Mouse (Mus musculus) myocyte (in vitro differentiated cells): Measurements from ENCODE around the gene Ttc39b. TPM values are rescaled to one million over a fixed set of nuclear protein-coding genes. Genes with fewer than 3 reads are reported as not detected.

Experiments used
- H3K27me3 ChIP-seq: one replicate; pipeline ENCODE4 v1.6.1; 2011; ENCODE audit not compliant: control insufficient read depth, insufficient read depth, insufficient read length
- H3K36me3 ChIP-seq: one replicate; pipeline ENCODE4 v1.6.1; 2011; ENCODE audit not compliant: control insufficient read depth, insufficient read depth
- H3K4me2 ChIP-seq: one replicate; pipeline ENCODE4 v1.6.1; 2011; ENCODE audit warnings: low read depth, control low read depth
- H3K4me3 ChIP-seq: one replicate; pipeline ENCODE4 v1.5.1; 2011; ENCODE audit warnings: mild to moderate bottlenecking, control low read depth, moderate library complexity
- H3K79me2 ChIP-seq: one replicate; pipeline ENCODE4 v1.6.1; 2011; ENCODE audit not compliant: control insufficient read depth, insufficient read depth
- H3ac ChIP-seq: one replicate; pipeline ENCODE4 v1.6.1; 2011; ENCODE audit not compliant: control insufficient read depth, insufficient read length
- CEBPB ChIP-seq: IDR thresholded peaks from 2 replicates; pipeline ENCODE4 v1.6.1; 2011; ENCODE audit warnings: mild to moderate bottlenecking, moderate library complexity; ENCODE audit not compliant: poor library complexity, insufficient read depth, severe bottlenecking
- E2F4 ChIP-seq: IDR thresholded peaks from one replicate; pipeline ENCODE4 v1.6.1; 2011; ENCODE audit warnings: mild to moderate bottlenecking, control low read depth, moderate library complexity; ENCODE audit not compliant: insufficient read depth
- MAX ChIP-seq: IDR thresholded peaks from one replicate; pipeline ENCODE4 v1.6.1; 2011; ENCODE audit warnings: low read depth, mild to moderate bottlenecking, control low read depth
- MYOD1 ChIP-seq, 3 experiments: IDR thresholded peaks; one replicate each; pipeline ENCODE4 v1.6.1; 2011; ENCODE audit warnings: control low read depth in 2 of 3, low read depth in 2 of 3, mild to moderate bottlenecking in 2 of 3, moderate library complexity in 1 of 3; ENCODE audit not compliant: insufficient read length in 2 of 3, control insufficient read depth in 1 of 3
- MYOG ChIP-seq, 3 experiments: IDR thresholded peaks; one replicate each; pipeline ENCODE4 v1.6.1; 2011; ENCODE audit warnings: control low read depth in 2 of 3, low read depth in 2 of 3, mild to moderate bottlenecking in 2 of 3; ENCODE audit not compliant: insufficient read length in 2 of 3, control insufficient read depth in 1 of 3, insufficient read depth in 1 of 3
- POLR2A ChIP-seq: IDR thresholded peaks from one replicate; pipeline ENCODE4 v1.6.1; 2011; ENCODE audit warnings: low read depth, mild to moderate bottlenecking, control low read depth, moderate library complexity; ENCODE audit not compliant: insufficient read length
- POLR2AphosphoS2 ChIP-seq: IDR thresholded peaks from one replicate; pipeline ENCODE4 v1.6.1; 2011; ENCODE audit warnings: low read depth, control low read depth; ENCODE audit not compliant: insufficient read length
- REST ChIP-seq: IDR thresholded peaks from one replicate; pipeline ENCODE4 v1.6.1; 2011; ENCODE audit warnings: mild to moderate bottlenecking, control low read depth, moderate library complexity; ENCODE audit not compliant: insufficient read depth, insufficient read length
- SRF ChIP-seq: IDR thresholded peaks from one replicate; pipeline ENCODE4 v1.6.1; 2011; ENCODE audit warnings: low read depth; ENCODE audit not compliant: control insufficient read depth, insufficient read length
- TCF12 ChIP-seq: IDR thresholded peaks from one replicate; pipeline ENCODE4 v1.6.1; 2011; ENCODE audit warnings: mild to moderate bottlenecking, control low read depth; ENCODE audit not compliant: poor library complexity, insufficient read depth, severe bottlenecking
- TCF3 ChIP-seq: IDR thresholded peaks from one replicate; pipeline ENCODE4 v1.6.1; 2011; ENCODE audit warnings: low read depth, control low read depth; ENCODE audit not compliant: insufficient read length
- USF1 ChIP-seq: IDR thresholded peaks from one replicate; pipeline ENCODE4 v1.6.1; 2011; ENCODE audit warnings: low read depth, mild to moderate bottlenecking, control low read depth, moderate library complexity
- polyA plus RNA-seq: library from polyadenylated mRNA; unstranded; fragments of >200 nt; fragmentation: generic; extraction: Trizol; gene quantifications from one replicate; pipeline ENCODE4 v1.2.1, GENCODE M21; 2012; ENCODE audit warnings: missing spikeins

Ttc39b gene
- polyA plus RNA-seq, 1 experiment, result 19.3 TPM

DNA sequence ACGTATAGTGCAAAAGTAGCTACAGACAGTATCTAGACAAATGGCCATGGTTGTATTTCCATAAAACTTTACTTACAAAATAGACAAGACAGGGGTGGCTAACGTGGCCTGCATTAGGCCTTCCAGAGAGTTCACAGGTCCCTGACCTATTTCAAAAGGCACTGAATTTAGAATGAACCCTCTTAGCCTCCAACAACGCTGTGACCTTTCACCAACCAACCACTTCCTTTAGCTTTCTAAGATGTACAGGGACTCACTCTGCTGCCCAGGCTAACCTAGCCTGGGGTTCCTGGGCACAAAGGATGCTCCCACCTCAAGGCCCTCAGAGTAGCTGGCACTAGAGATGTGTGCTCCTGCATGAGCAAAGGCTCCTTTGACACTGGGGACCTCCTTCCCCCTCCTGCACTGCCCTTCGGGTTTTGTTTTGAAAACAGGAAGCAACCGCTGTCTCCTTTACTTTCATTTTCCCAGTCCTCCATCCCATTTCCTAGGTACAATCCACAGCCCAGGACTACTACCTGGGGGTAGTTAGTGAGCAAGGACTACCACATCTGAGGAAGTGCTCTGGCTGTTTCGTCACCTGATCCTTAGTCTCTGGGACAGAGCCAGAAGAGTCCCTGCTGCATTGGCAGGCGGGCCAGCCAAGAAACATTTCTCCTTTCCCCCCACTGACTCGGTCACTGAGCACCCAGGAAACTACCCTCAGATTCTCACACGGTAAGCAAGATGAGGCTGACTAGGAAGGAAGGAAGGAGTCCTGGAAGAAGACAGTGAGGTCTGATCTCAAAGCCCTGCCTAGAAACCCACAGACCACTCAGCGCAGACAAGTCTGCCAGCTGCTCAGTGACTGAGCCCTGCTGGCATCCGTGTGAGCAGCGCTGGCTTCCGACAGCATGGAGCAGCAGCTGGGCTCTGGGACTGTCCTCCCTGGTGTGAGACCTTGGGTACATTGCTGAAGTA lies 8.9 kb downstream of the Ttc39b start:
- no peak overlapping the region for H3ac ChIP-seq
- peak; percentile 48 for TF ChIP-seq POLR2A
- peak; percentile 84 for TF ChIP-seq TCF3
- no peak for TF ChIP-seq REST
- TF ChIP-seq MYOD1 (IDR thresholded peaks at IDR 0.05; ENCODE audit: control insufficient read depth in 1 of 3, insufficient read length in 2 of 3, low read depth in 2 of 3), result peak; percentile 70 to 97 (median 96)
- TF ChIP-seq E2F4, result no peak
- no peak for TF ChIP-seq MAX
- peak; percentile 75 for TF ChIP-seq TCF12
- no peak for TF ChIP-seq USF1
- peak; percentile 87 to 99 (median 96) for TF ChIP-seq MYOG (IDR thresholded peaks at IDR 0.05; ENCODE audit: control insufficient read depth in 1 of 3, insufficient read depth in 1 of 3, insufficient read length in 2 of 3, low read depth in 2 of 3)
- H3K4me3 ChIP-seq, result peak overlapping the region; percentile 16
- peak overlapping the region; percentile 99 for H3K4me2 ChIP-seq
- H3K27me3 ChIP-seq, result no peaks in the 10 kb centered on the region
- peaks cover 5% of the 10 kb centered on the region for H3K36me3 ChIP-seq
- H3K79me2 ChIP-seq, result peaks cover 99% of the 10 kb centered on the region

DNA sequence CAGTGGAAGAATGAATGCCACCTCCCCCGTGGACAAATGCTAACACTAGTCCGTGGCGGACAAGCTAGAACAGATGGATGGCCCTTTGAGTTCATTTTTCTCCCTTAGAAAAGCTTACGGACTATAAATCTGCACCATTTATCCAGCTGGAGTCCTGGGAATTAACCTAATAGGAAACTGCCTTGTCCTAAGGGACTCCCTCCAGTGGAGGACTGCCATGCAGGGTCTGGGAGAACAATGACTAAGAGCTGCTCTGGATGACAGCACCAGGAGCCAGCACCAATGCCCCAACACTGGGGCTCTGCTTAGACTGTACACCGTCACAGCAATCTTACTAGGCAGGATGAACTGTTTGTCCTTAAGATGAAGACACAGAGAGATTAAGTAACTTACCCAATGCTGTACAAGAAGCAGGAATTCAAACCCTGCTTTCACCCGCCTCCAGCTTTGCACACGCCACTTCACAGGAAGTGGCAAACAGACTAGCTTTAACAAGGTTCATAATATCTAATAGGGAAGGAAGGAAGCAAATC lies 9.7 kb downstream of the Ttc39b start:
- Histone ChIP-seq H3K4me2 (peak overlapping the region; percentile 99), H3K27me3 (no peaks in the 10 kb centered on the region), H3ac (no peak overlapping the region), H3K79me2 (peaks cover 95% of the 10 kb centered on the region), H3K36me3 (peaks cover 5% of the 10 kb centered on the region), H3K4me3 (peak overlapping the region; percentile 16)
- no peak for TF ChIP-seq POLR2A
- TF ChIP-seq SRF, result no peak
- TF ChIP-seq TCF12, result no peak
- TF ChIP-seq MYOD1 (IDR thresholded peaks at IDR 0.05; ENCODE audit: control insufficient read depth in 1 of 3, insufficient read length in 2 of 3, low read depth in 2 of 3), result no peak

DNA sequence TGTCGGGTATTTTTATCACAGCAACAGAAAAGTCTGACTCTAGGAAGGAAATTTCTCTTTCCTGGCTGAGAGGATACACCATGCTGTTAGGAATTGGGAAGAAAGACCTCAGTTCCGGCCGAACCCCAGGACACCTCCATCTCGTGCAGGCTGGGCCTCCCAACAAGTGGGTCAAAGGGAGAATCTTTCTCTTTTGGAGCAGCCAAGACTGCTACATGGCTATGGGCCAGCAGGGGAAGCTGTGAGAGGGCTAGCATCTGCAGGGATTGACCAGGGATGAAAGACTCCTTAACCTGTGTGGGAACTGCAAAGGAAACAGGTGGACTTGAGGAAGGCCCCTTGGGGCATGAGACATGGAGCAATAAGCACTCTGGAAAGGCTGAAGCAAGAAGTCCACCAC lies 11.7 kb downstream of the Ttc39b start:
- TF ChIP-seq TCF12, result no peak
- no peak for TF ChIP-seq SRF
- TF ChIP-seq POLR2AphosphoS2, result no peak
- no peak for TF ChIP-seq MYOD1 (IDR thresholded peaks at IDR 0.05; ENCODE audit: control insufficient read depth in 1 of 3, insufficient read length in 2 of 3, low read depth in 2 of 3)
- TF ChIP-seq CEBPB, result no peak
- TF ChIP-seq MYOG (IDR thresholded peaks at IDR 0.05; ENCODE audit: control insufficient read depth in 1 of 3, insufficient read depth in 1 of 3, insufficient read length in 2 of 3, low read depth in 2 of 3), result no peak

GRCm38 (mm10) chr4:83311481-83311880 lies 12.6 kb downstream of the Ttc39b start:
- no peak overlapping the region for H3K4me2 ChIP-seq
- H3K27me3 ChIP-seq, result no peaks in the 10 kb centered on the region
- H3K4me3 ChIP-seq, result no peak overlapping the region
- no peak for TF ChIP-seq MAX
- no peak for TF ChIP-seq TCF3
- TF ChIP-seq TCF12, result no peak
- TF ChIP-seq SRF, result no peak
- no peak for TF ChIP-seq E2F4
- no peak for TF ChIP-seq REST
- no peak for TF ChIP-seq CEBPB
- TF ChIP-seq USF1, result no peak
- no peak for TF ChIP-seq MYOD1 (IDR thresholded peaks at IDR 0.05; ENCODE audit: control insufficient read depth in 1 of 3, insufficient read length in 2 of 3, low read depth in 2 of 3)
- no peak for TF ChIP-seq POLR2AphosphoS2
- TF ChIP-seq MYOG (IDR thresholded peaks at IDR 0.05; ENCODE audit: control insufficient read depth in 1 of 3, insufficient read depth in 1 of 3, insufficient read length in 2 of 3, low read depth in 2 of 3), result no peak
- peaks cover 5% of the 10 kb centered on the region for H3K36me3 ChIP-seq
- peaks cover 90% of the 10 kb centered on the region for H3K79me2 ChIP-seq
- H3ac ChIP-seq, result no peak overlapping the region

More for the DNA sequence above, 11.7 kb downstream of the Ttc39b start:
- Histone ChIP-seq H3K36me3 (peaks cover 5% of the 10 kb centered on the region), H3K4me2 (no peak overlapping the region), H3K4me3 (no peak overlapping the region), H3K27me3 (no peaks in the 10 kb centered on the region), H3K79me2 (peaks cover 90% of the 10 kb centered on the region), H3ac (no peak overlapping the region)

DNA sequence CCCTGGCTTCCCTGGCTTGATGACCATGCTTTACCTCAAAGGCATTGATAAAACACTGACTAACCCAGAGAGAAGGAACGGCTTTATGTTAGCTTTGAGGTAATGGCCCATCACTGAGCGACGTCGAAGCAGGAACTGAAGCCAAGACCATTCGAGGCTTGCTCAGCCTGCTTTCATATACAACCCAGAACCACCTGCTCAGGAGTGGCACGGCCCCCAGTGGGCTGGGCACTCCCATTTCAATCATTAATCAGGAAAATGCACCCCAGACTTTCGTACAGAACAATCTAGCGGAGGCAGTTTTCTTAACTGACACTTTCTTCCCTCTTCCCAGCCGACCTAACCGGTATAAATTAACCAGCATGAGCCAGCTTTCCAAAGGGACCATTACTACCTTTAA lies 13.1 kb downstream of the Ttc39b start:
- Histone ChIP-seq H3K36me3 (peaks cover 5% of the 10 kb centered on the region), H3ac (no peak overlapping the region), H3K79me2 (peaks cover 90% of the 10 kb centered on the region), H3K4me2 (no peak overlapping the region), H3K27me3 (no peaks in the 10 kb centered on the region), H3K4me3 (no peak overlapping the region)
- TF ChIP-seq MYOD1 (IDR thresholded peaks at IDR 0.05; ENCODE audit: control insufficient read depth in 1 of 3, insufficient read length in 2 of 3, low read depth in 2 of 3) (no peak), SRF (no peak), TCF3 (no peak), MAX (no peak), MYOG (IDR thresholded peaks at IDR 0.05; ENCODE audit: control insufficient read depth in 1 of 3, insufficient read depth in 1 of 3, insufficient read length in 2 of 3, low read depth in 2 of 3) (no peak), TCF12 (no peak), E2F4 (no peak)
